Mouse (Mus musculus): Measurements from ENCODE around the gene Zbtb8b.

Zbtb8b gene

DNA sequence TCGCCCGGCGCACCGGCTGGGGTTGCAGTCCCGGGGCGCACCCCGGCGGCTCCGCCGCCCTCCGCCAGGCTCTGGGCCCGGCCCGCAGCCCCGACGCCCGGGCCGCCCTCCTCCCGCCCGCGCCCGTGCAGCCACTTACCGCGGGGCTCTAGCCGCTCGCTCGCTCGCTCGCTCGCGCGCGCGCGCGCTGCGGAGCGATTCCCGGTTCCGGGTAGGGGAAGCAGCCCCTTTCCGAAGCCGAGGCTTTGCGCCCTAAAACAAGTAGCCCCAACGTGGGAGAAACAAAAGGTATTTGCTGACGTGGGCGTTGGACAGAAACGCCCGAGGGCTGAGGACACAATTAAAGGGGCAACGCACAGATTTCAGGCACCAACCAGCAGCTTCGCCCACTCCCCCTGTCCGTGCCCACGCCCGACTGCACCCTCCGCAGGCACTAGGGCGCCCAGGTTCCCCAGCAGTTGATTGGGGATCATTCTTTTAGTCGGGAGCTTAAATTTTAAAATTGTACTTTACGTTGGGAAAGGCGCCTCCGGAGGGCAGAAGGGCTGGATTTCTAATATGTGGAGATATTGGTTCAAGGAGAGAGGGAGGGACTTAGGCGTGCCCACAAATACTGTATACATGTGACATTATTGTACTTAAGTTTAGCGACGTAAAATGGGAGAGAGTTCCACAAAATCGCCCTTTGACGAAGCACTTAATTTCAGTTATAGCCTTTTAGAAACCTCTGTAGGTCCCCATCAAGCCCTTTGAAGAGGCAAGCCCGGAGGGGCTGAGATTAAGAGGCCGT is 62.9 kb downstream of the Zbtb8b start, which contains the start of gene Zbtb8a:
TSS of gene Zbtb8a (minus strand) at position 516 of the 790 bp plus-strand sequence.
- Histone ChIP-seq H3K27me3 (ENCODE audit: insufficient read depth, low read length) (no peaks in the 10 kb centered on the region), H3K36me3 (ENCODE audit: insufficient read depth, low read length) (peaks cover 4% of the 10 kb centered on the region; the same call in 1 of the 2 replicates), H3K9me3 (ENCODE audit: low read length) (no peaks in the 10 kb centered on the region)

DNA sequence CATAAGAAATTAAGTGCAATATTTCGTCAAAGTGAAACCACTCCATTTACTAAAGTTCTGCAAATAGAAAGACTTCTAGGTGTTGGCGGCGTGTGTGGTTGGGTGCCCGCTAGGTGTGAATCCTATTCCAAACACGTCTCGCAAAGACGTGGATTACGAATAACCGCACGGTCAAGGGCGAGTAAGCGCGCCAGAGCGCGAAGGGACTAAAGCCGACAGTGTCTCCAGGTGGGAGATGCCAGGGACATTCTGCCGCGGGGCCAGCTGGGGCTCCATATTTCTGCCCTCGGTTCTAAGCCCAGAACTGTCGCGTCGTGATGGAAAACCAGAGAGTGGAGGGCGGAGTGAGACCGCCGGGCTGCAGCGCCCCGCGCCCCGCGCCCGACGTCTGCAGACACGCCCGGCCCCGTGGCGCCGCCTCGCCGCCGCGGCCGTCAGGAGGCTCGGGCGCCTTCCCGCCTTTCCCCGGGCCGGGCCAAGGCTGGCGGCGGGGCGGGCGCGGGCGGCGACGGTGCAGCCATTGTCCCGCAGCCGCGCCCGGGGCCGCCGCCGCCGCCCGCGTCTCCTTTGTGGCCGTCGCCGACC is 63.6 kb downstream of the Zbtb8b start:
- H3K4me1 ChIP-seq (replicated peaks; ENCODE audit: low read depth, low read length): peaks cover 50% of the 10 kb centered on the region
- no peaks in the 10 kb centered on the region for H3K9me3 ChIP-seq (ENCODE audit: low read length)
- peaks cover 4% of the 10 kb centered on the region; the same call in 1 of the 2 replicates for H3K36me3 ChIP-seq (ENCODE audit: insufficient read depth, low read length)
- no peak for TF ChIP-seq NANOG (IDR thresholded peaks at IDR 0.05; ENCODE audit: borderline replicate concordance, low read length)
- no peak for TF ChIP-seq CTCF (conservative IDR thresholded peaks at IDR 0.05; ENCODE audit: low read length)
- TF ChIP-seq POU5F1 (IDR thresholded peaks at IDR 0.05; ENCODE audit: borderline replicate concordance, low read length): no peak
- H3K4me3 ChIP-seq (replicated peaks; ENCODE audit: low read length): peak overlapping the region; percentile 88
- H3K27me3 ChIP-seq (ENCODE audit: insufficient read depth, low read length): no peaks in the 10 kb centered on the region

More for the DNA sequence above, 62.9 kb downstream of the Zbtb8b start, which contains the start of gene Zbtb8a:
- no peak for TF ChIP-seq POU5F1 (IDR thresholded peaks at IDR 0.05; ENCODE audit: borderline replicate concordance, low read length)
- TF ChIP-seq CTCF (conservative IDR thresholded peaks at IDR 0.05; ENCODE audit: low read length): no peak
- TF ChIP-seq NANOG (IDR thresholded peaks at IDR 0.05; ENCODE audit: borderline replicate concordance, low read length): no peak
- Histone ChIP-seq H3K4me1 (replicated peaks; ENCODE audit: low read depth, low read length) (peaks cover 53% of the 10 kb centered on the region), H3K4me3 (replicated peaks; ENCODE audit: low read length) (peak within 1 kb of the TSS; percentile 88)

- no peak for TF ChIP-seq POU5F1 (IDR thresholded peaks at IDR 0.05; ENCODE audit: borderline replicate concordance, low read length)
- TF ChIP-seq CTCF (conservative IDR thresholded peaks at IDR 0.05; ENCODE audit: low read length): no peak
- TF ChIP-seq NANOG (IDR thresholded peaks at IDR 0.05; ENCODE audit: borderline replicate concordance, low read length): no peak
- Histone ChIP-seq H3K27me3 (ENCODE audit: insufficient read depth, low read length) (no peaks in the 10 kb centered on the region), H3K9me3 (ENCODE audit: low read length) (no peaks in the 10 kb centered on the region), H3K36me3 (ENCODE audit: insufficient read depth, low read length) (peaks cover 4% of the 10 kb centered on the region; the same call in 1 of the 2 replicates), H3K4me3 (replicated peaks; ENCODE audit: low read length) (peak overlapping the region; percentile 88), H3K4me1 (replicated peaks; ENCODE audit: low read depth, low read length) (peaks cover 44% of the 10 kb centered on the region)
Observed at GRCm38 (mm10) chr4:129375821-129376220, 64.8 kb downstream of the Zbtb8b start.
